Mouse (Mus musculus): ENCODE measurements around the gene Btbd3.

DNA sequence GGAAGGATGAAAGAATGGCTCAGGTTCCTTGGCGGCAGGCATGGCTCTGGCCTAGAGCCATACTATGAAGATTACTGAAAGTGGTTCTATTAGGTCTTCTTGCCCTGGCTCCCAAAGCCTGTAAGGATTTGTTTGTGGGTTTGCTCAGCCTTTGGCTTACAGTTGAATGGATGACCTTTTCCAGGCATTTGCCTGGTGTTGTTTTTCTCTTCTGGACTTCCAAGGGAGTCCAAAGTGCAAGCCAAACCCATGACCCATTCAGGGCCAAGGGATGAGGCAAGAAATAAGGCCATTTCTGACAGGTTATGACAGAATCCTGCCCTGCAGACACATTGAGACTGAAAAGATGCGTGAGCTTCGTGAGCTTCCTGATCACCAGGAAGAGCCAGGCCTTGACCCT is 37.9 kb downstream of the Btbd3 start:
- TF ChIP-seq POLR2A (IDR thresholded peaks at IDR 0.05; ENCODE audit: low read depth, low read length) (no peak), CTCF (conservative IDR thresholded peaks at IDR 0.05; ENCODE audit: insufficient read depth, insufficient read length, low read depth, low read length) (no peak)
